Mouse (Mus musculus): ENCODE results near the gene Ufd1. TPM values are rescaled to one million over a fixed set of nuclear protein-coding genes. Genes with fewer than 3 reads are reported as not detected.

Ufd1 gene
- polyA plus RNA-seq, 1 experiment: 7.2 TPM

DNA sequence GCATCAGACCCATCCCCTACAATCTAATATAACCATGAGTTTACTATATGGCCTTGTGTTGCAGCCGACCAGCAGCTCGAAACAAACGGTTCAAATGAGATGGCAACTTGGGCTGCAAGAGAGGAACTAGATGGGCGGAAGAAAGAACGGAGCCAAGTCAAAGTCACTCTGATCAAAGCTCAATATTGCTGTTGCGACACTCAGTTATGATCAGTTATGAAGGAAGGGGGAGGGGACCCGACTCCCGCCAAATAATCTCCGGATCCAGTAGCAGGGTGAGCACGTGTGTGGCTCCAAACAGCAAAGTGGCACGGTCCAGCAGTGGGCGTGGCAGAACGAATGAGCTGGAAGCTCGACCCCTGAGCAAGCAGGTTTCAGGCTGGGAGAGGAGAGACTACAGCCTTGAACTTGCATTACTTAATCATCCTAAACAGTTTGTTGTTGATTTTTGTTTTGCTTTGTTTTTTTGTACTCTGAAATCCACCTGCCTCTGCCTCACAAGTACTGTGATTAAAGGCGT is 34.8 kb downstream of the Ufd1 start:
- no peak for TF ChIP-seq GATA1 (IDR thresholded peaks at IDR 0.05; ENCODE audit: low read length)

GRCm38 (mm10) chr16:18858551-18858950 is 47.0 kb downstream of the Ufd1 start:
- TF ChIP-seq GATA1 (IDR thresholded peaks at IDR 0.05; ENCODE audit: low read length): no peak

DNA sequence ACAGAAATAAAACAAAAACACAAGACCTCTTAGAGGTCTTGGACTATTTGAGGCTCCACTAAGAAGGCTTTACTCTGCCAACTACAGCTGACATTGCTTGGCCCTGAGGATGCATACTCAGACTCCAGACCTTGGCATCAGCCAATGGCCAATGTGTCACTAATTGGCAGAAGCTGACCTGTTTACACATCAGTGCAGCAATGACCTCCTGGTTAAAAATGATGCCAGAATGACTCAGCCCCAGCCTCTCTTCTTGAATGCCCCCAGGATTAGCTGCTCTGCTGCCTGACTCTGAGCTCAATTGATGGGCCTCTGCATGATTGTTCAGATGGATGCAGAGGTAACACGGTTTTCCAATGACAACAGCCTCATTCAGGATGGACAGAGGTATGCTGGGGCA is 48.6 kb downstream of the Ufd1 start:
- TF ChIP-seq GATA1 (IDR thresholded peaks at IDR 0.05; ENCODE audit: low read length): no peak

- no peak for TF ChIP-seq GATA1 (IDR thresholded peaks at IDR 0.05; ENCODE audit: low read length)
Observed at GRCm38 (mm10) chr16:18876091-18876441, 64.5 kb downstream of the Ufd1 start.

GRCm38 (mm10) chr16:18876442-18877308 is 65.1 kb downstream of the Ufd1 start, which contains the start of the genes Mrpl40 and Hira:
TSS of gene Mrpl40 (minus strand) at chr16:18876862.
TSS of gene Hira (plus strand) at chr16:18877037.
- no peak for TF ChIP-seq GATA1 (IDR thresholded peaks at IDR 0.05; ENCODE audit: low read length)

DNA sequence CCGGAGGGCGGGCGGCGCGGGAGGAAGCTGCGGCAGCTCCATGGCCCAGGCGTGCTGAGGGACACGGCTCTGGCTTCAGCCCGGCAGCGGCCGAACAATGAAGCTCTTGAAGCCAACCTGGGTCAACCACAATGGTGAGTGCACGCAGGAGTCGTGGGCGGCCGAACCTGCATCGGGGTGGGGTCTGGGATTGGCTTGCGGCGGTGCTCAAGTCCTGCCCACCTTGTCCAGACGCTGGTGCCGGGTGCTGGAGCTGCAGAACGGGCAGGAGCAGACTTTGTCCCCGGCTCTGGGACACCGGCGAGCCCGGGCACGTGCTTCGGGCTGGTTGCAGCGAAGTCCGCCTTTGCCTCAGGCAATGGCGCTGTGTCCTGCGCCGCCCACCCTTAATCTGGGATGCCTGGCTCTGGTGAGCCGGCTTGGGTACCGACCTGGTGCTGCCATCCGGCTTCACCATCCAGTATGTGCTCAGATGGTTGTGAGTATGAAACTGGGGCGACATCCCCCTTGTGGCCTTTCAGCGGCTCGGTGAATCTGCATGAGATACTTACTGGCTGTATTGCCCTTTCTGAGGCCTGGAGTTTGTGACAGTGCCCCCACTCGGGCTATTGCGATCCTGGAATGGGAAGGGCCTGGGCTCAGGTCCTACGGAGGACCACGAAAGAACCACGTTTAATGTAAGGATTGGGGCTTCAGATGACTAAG is 66.0 kb downstream of the Ufd1 start:
- no peak for TF ChIP-seq GATA1 (IDR thresholded peaks at IDR 0.05; ENCODE audit: low read length)

DNA sequence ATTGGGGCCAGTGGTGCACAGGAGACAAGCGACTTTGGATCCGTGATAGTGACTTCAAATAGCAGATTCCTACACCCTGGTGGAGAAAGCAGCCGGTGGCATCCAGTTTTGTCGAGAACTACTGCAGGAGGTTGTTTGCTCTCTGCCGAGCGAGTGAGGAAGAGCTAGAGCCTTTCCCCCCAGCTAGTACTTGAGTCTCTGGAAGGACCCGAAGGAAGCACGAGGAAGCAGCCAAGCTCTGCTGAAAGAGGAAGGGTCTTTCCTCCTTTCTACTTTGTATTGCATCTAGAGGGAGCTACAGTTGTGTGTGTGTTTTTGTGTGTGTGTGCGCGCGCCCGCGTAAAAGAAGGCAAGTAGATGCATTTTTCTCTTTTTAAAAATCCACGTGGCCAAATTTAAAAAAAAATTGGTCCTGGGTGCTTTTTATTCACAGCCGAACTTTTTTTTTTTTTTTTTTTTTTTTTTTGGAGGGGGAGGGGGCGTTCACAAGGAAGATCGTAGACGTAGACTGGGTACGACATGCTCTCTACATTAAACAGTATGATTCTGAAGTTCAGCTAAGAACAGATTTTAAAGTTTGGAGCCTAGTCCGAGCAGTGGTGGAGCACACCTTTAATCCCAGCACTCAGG is 66.6 kb downstream of the Ufd1 start:
- no peak for TF ChIP-seq GATA1 (IDR thresholded peaks at IDR 0.05; ENCODE audit: low read length)

GRCm38 (mm10) chr16:18884044-18884443 is 72.5 kb downstream of the Ufd1 start:
- TF ChIP-seq GATA1 (IDR thresholded peaks at IDR 0.05; ENCODE audit: low read length): no peak

Other genes starting within 250 kb of the Ufd1 start
- not detected in 2 replicates for gene Tbx1, start 221.1 kb upstream of the Ufd1 start, polyA plus RNA-seq (2012)
- gene Gp1bb, start 189.4 kb upstream of the Ufd1 start, polyA plus RNA-seq (2012): not detected in 2 replicates
- gene Gm49601, start 185.4 kb upstream of the Ufd1 start, polyA plus RNA-seq (2012): not detected in 2 replicates
- not detected in 2 replicates for gene Sept5, start 181.8 kb upstream of the Ufd1 start, polyA plus RNA-seq (2012)
- gene Cldn5, start 34.9 kb upstream of the Ufd1 start, polyA plus RNA-seq (2012): not detected in 2 replicates
- gene Cdc45, start 208 bp downstream of the Ufd1 start, polyA plus RNA-seq (2012): 30.2 and 30.6 TPM in 2 replicates
- 49.0 and 60.0 TPM in 2 replicates for gene 2510002D24Rik, start 24.8 kb downstream of the Ufd1 start, polyA plus RNA-seq (2012)
- not detected in 2 replicates for gene Gm28539, start 24.8 kb downstream of the Ufd1 start, polyA plus RNA-seq (2012)
- gene Mrpl40, start 65.1 kb downstream of the Ufd1 start, polyA plus RNA-seq (2012): 18.1 and 20.3 TPM in 2 replicates
- 23.0 and 31.1 TPM in 2 replicates for gene Hira, start 65.3 kb downstream of the Ufd1 start, polyA plus RNA-seq (2012)